Mouse (Mus musculus): ENCODE results near the gene Pik3r4. TPM values are rescaled to one million over a fixed set of nuclear protein-coding genes. Genes with fewer than 3 reads are reported as not detected.

The Pik3r4 gene
- total RNA-seq (2012; rRNA removed), result 26.5 and 30.1 TPM in 2 replicates

- TF ChIP-seq MAFK (IDR thresholded peaks at IDR 0.05; ENCODE audit: insufficient read depth, low read depth, low read length), result no peak
- no peak for TF ChIP-seq ZNF384 (IDR thresholded peaks at IDR 0.05; ENCODE audit: low read depth, low read length)
- TF ChIP-seq HCFC1 (IDR thresholded peaks at IDR 0.05; ENCODE audit: borderline replicate concordance, insufficient read depth, low read length), result peak; percentile 59; the same call in 1 of the 2 replicates
- TF ChIP-seq CHD2 (IDR thresholded peaks at IDR 0.05; ENCODE audit: low read depth, low read length), result no peak
- in situ Hi-C loops (cut with MboI; ENCODE audit: low sequenced_read_pairs in 2 of 2, unreplicated experiment in 2 of 2), result no loop called here
- peaks cover 5 to 12% of the 10 kb centered on the region in 2 experiments; a peak in 3 of 4 replicates for H3K4me1 ChIP-seq (ENCODE audit: control insufficient read depth in 2 of 2, insufficient read depth in 2 of 2, low read length in 2 of 2, poor library complexity in 1 of 2)
Observed at GRCm38 (mm10) chr9:105642460-105643371, at the start of gene Pik3r4. TSS of gene Pik3r4 (plus strand) at chr9:105642978.

GRCm38 (mm10) chr9:105598906-105599305 lies 43.9 kb upstream of the Pik3r4 start:
- H3K9me3 ChIP-seq (ENCODE audit: control insufficient read depth, insufficient read depth, low read depth, low read length), result no peaks in the 10 kb centered on the region

More at GRCm38 (mm10) chr9:105642460-105643371, at the start of gene Pik3r4:
- peak; percentile 98 for DNase-seq (ENCODE audit: low read depth, low spot score)
- Histone ChIP-seq H3K9me3 (ENCODE audit: control insufficient read depth, insufficient read depth, low read depth, low read length) (no peaks in the 10 kb centered on the region), H3K4me3 (ENCODE audit: insufficient read depth in 1 of 2, low read depth in 1 of 2, low read length in 2 of 2, poor library complexity in 1 of 2, severe bottlenecking in 1 of 2) (peak within 1 kb of the TSS; percentile 91 to 92), H3K36me3 (ENCODE audit: control insufficient read depth, insufficient read depth, low read length, poor library complexity, severe bottlenecking) (peaks cover 13% of the 10 kb centered on the region), H3K9ac (ENCODE audit: insufficient read depth, low read depth, low read length, poor library complexity, severe bottlenecking) (peak within 1 kb of the TSS; percentile 94), H3K27ac (ENCODE audit: insufficient read depth, low read depth, low read length, poor library complexity, severe bottlenecking) (peak within 1 kb of the TSS; percentile 65)

GRCm38 (mm10) chr9:105611980-105612771 lies 30.6 kb upstream of the Pik3r4 start:
- in situ Hi-C loops (cut with MboI; ENCODE audit: low sequenced_read_pairs in 2 of 2, unreplicated experiment in 2 of 2), result no loop called here
- TF ChIP-seq ZC3H11A (IDR thresholded peaks at IDR 0.05; ENCODE audit: borderline replicate concordance, low read depth, low read length) (no peak), MAFK (IDR thresholded peaks at IDR 0.05; ENCODE audit: insufficient read depth, low read depth, low read length) (no peak), CHD2 (IDR thresholded peaks at IDR 0.05; ENCODE audit: low read depth, low read length) (no peak), HCFC1 (IDR thresholded peaks at IDR 0.05; ENCODE audit: borderline replicate concordance, insufficient read depth, low read length) (no peak), ZNF384 (IDR thresholded peaks at IDR 0.05; ENCODE audit: low read depth, low read length) (no peak)
- Histone ChIP-seq H3K9me3 (ENCODE audit: control insufficient read depth, insufficient read depth, low read depth, low read length) (peaks cover 5% of the 10 kb centered on the region; the same call in 1 of the 2 replicates), H3K4me1 (ENCODE audit: control insufficient read depth in 2 of 2, insufficient read depth in 2 of 2, low read length in 2 of 2, poor library complexity in 1 of 2) (no peaks in the 10 kb centered on the region), H3K36me3 (ENCODE audit: control insufficient read depth, insufficient read depth, low read length, poor library complexity, severe bottlenecking) (no peaks in the 10 kb centered on the region; the same call in 1 of the 2 replicates), H3K9ac (ENCODE audit: insufficient read depth, low read depth, low read length, poor library complexity, severe bottlenecking) (no peak overlapping the region), H3K4me3 (ENCODE audit: insufficient read depth in 1 of 2, low read depth in 1 of 2, low read length in 2 of 2, poor library complexity in 1 of 2, severe bottlenecking in 1 of 2) (no peak overlapping the region), H3K27ac (ENCODE audit: insufficient read depth, low read depth, low read length, poor library complexity, severe bottlenecking) (no peak overlapping the region)
- DNase-seq (ENCODE audit: low read depth, low spot score), result no peak

More at GRCm38 (mm10) chr9:105598906-105599305, 43.9 kb upstream of the Pik3r4 start:
- Histone ChIP-seq H3K9ac (ENCODE audit: insufficient read depth, low read depth, low read length, poor library complexity, severe bottlenecking) (no peak overlapping the region), H3K36me3 (ENCODE audit: control insufficient read depth, insufficient read depth, low read length, poor library complexity, severe bottlenecking) (no peaks in the 10 kb centered on the region), H3K27ac (ENCODE audit: insufficient read depth, low read depth, low read length, poor library complexity, severe bottlenecking) (no peak overlapping the region), H3K4me1 (ENCODE audit: control insufficient read depth in 2 of 2, insufficient read depth in 2 of 2, low read length in 2 of 2, poor library complexity in 1 of 2) (no peaks in the 10 kb centered on the region), H3K4me3 (ENCODE audit: insufficient read depth in 1 of 2, low read depth in 1 of 2, low read length in 2 of 2, poor library complexity in 1 of 2, severe bottlenecking in 1 of 2) (no peak overlapping the region)
- no peak for DNase-seq (ENCODE audit: low read depth, low spot score)
- in situ Hi-C loops (cut with MboI; ENCODE audit: low sequenced_read_pairs in 2 of 2, unreplicated experiment in 2 of 2), result no loop called here
- TF ChIP-seq CHD2 (IDR thresholded peaks at IDR 0.05; ENCODE audit: low read depth, low read length) (no peak), ZC3H11A (IDR thresholded peaks at IDR 0.05; ENCODE audit: borderline replicate concordance, low read depth, low read length) (no peak), ZNF384 (IDR thresholded peaks at IDR 0.05; ENCODE audit: low read depth, low read length) (no peak)

GRCm38 (mm10) chr9:105612919-105613318 lies 29.9 kb upstream of the Pik3r4 start:
- no peaks in the 10 kb centered on the region; the same call in 1 of the 2 replicates for H3K36me3 ChIP-seq (ENCODE audit: control insufficient read depth, insufficient read depth, low read length, poor library complexity, severe bottlenecking)

More at GRCm38 (mm10) chr9:105612919-105613318, 29.9 kb upstream of the Pik3r4 start:
- H3K4me3 ChIP-seq (ENCODE audit: insufficient read depth in 1 of 2, low read depth in 1 of 2, low read length in 2 of 2, poor library complexity in 1 of 2, severe bottlenecking in 1 of 2), result no peak overlapping the region
- DNase-seq (ENCODE audit: low read depth, low spot score), result no peak
- no peak overlapping the region for H3K27ac ChIP-seq (ENCODE audit: insufficient read depth, low read depth, low read length, poor library complexity, severe bottlenecking)
- no peak overlapping the region for H3K9ac ChIP-seq (ENCODE audit: insufficient read depth, low read depth, low read length, poor library complexity, severe bottlenecking)
- in situ Hi-C loops (cut with MboI; ENCODE audit: low sequenced_read_pairs in 2 of 2, unreplicated experiment in 2 of 2), result no loop called here
- H3K4me1 ChIP-seq (ENCODE audit: control insufficient read depth in 2 of 2, insufficient read depth in 2 of 2, low read length in 2 of 2, poor library complexity in 1 of 2), result no peaks in the 10 kb centered on the region
- peaks cover 5% of the 10 kb centered on the region; the same call in 1 of the 2 replicates for H3K9me3 ChIP-seq (ENCODE audit: control insufficient read depth, insufficient read depth, low read depth, low read length)
- TF ChIP-seq ZC3H11A (IDR thresholded peaks at IDR 0.05; ENCODE audit: borderline replicate concordance, low read depth, low read length) (no peak), ZNF384 (IDR thresholded peaks at IDR 0.05; ENCODE audit: low read depth, low read length) (no peak), MAFK (IDR thresholded peaks at IDR 0.05; ENCODE audit: insufficient read depth, low read depth, low read length) (no peak), HCFC1 (IDR thresholded peaks at IDR 0.05; ENCODE audit: borderline replicate concordance, insufficient read depth, low read length) (no peak), CHD2 (IDR thresholded peaks at IDR 0.05; ENCODE audit: low read depth, low read length) (no peak)
